Mouse (Mus musculus) heart, embryonic 14.5 days (tissue): ENCODE data around the gene Ceacam1. TPM values are rescaled to one million over a fixed set of nuclear protein-coding genes. Genes with fewer than 3 reads are reported as not detected.
A peak's percentile ranks its signal among the peaks of the same experiment; 100 is the strongest.

Experiments used
- ATAC-seq: fragments of 200-750 bp; cut with Nextera tagmentation; 2 replicates; pipeline ENCODE4 v1.8.0; 2017; ENCODE audit warnings: low read depth, moderate TSS enrichment; ENCODE audit not compliant: insufficient number of reproducible peaks, insufficient read depth, low FRiP score
- H3K27ac ChIP-seq, 2 experiments: fragments of 200-500 bp in 1 of 2; fragments of 300-500 bp in 1 of 2; sonication (generic) in 1 of 2; replicated peaks in 1 of 2; 2 replicates each; pipeline ENCODE4 v1.5.1; 2012 to 2014; ENCODE audit warnings: low read depth in 2 of 2, low read length in 2 of 2, control low read depth in 1 of 2, mild to moderate bottlenecking in 1 of 2, mixed read lengths in 1 of 2; ENCODE audit not compliant: control insufficient read depth in 1 of 2, insufficient read depth in 1 of 2
- H3K27me3 ChIP-seq: fragments of 300-500 bp; sonication (generic); 2 replicates; pipeline ENCODE4 v1.6.1; 2014; ENCODE audit warnings: mild to moderate bottlenecking, low read length, control low read depth; ENCODE audit not compliant: control insufficient read depth, insufficient read depth
- H3K36me3 ChIP-seq: fragments of 300-500 bp; sonication (generic); 2 replicates; pipeline ENCODE4 v1.6.1; 2014; ENCODE audit warnings: mild to moderate bottlenecking, control low read depth, low read length, mixed read lengths; ENCODE audit not compliant: control insufficient read depth, insufficient read depth
- H3K4me1 ChIP-seq, 2 experiments: fragments of 200-500 bp in 1 of 2; fragments of 300-500 bp in 1 of 2; sonication (generic) in 1 of 2; 2 replicates each; pipeline ENCODE4 v1.6.1; 2012 to 2014; ENCODE audit warnings: low read length in 2 of 2, control low read depth in 1 of 2, mixed read lengths in 1 of 2; ENCODE audit not compliant: control insufficient read depth in 2 of 2, insufficient read depth in 2 of 2
- H3K4me2 ChIP-seq: fragments of 300-500 bp; sonication (generic); 2 replicates; pipeline ENCODE4 v1.6.1; 2014; ENCODE audit warnings: mild to moderate bottlenecking, low read length
- H3K4me3 ChIP-seq, 2 experiments: fragments of 200-500 bp in 1 of 2; fragments of 300-500 bp in 1 of 2; sonication (generic) in 1 of 2; 2 replicates each; pipeline ENCODE4 v1.5.1; 2012 to 2014; ENCODE audit warnings: low read length in 2 of 2, mild to moderate bottlenecking in 2 of 2, control low read depth in 1 of 2, low read depth in 1 of 2, moderate library complexity in 1 of 2; ENCODE audit not compliant: control insufficient read depth in 1 of 2, insufficient read depth in 1 of 2
- H3K9ac ChIP-seq: fragments of 300-500 bp; sonication (generic); 2 replicates; pipeline ENCODE4 v1.6.1; 2014; ENCODE audit warnings: mild to moderate bottlenecking, low read length
- H3K9me3 ChIP-seq: fragments of 300-500 bp; sonication (generic); 2 replicates; pipeline ENCODE4 v1.6.1; 2016; ENCODE audit warnings: low read length, control low read depth; ENCODE audit not compliant: control insufficient read depth
- WGBS: fragments of 180-500 bp; shearing (Covaris S2); extraction: QIAGEN DNeasy Blood & Tissue Kit; methylation state at CpG from one replicate; pipeline ENCODE4 v1.1.7; 2014; 5-methylcytosine and 5-hydroxymethylcytosine counted together
- polyA plus RNA-seq: library from polyadenylated mRNA; unstranded; fragments of >200 nt; fragmentation: Nextera tagmentation; extraction: Ambion mirVana; gene quantifications from 2 replicates; pipeline ENCODE4 v1.2.1, GENCODE M21; 2014

Gene Ceacam1
- polyA plus RNA-seq, 1 experiment from 2014 or later, result 4.5 TPM

DNA sequence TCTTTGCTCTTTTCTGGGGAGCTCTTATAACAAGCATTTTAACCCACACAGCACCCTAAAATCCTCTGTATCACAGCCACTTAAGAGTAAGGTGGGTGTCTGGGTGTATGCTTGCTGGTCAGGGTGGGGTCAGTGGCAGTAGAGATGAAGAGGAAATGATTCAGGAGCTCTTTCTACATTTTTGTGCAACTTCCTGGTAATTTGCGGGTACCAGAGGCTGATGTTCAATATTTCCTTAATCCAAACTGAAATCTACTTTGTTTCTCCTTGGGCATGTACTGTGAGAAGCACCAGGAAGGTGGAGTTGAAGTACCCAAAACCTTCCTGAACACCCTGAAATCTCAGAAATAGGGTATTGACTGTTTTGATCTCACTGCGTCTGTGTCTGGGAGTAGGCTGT, 40.7 kb downstream of the Ceacam1 start:
- no peaks in the 10 kb centered on the region for H3K4me1 ChIP-seq
- 0 out of 4 replicates have a peak overlapping the region, but pooled peaks of 1 of the 2 experiments have one; percentile 17 for H3K27ac ChIP-seq
- no peak for ATAC-seq
- H3K36me3 ChIP-seq, result no peaks in the 10 kb centered on the region
- no peaks in the 10 kb centered on the region for H3K9me3 ChIP-seq
- H3K27me3 ChIP-seq, result no peaks in the 10 kb centered on the region
- no peak overlapping the region for H3K4me3 ChIP-seq
- H3K4me2 ChIP-seq, result no peak overlapping the region
- no peak overlapping the region for H3K9ac ChIP-seq
- WGBS, result 76% methylated on average over 2 of the region's 2 CpGs

DNA sequence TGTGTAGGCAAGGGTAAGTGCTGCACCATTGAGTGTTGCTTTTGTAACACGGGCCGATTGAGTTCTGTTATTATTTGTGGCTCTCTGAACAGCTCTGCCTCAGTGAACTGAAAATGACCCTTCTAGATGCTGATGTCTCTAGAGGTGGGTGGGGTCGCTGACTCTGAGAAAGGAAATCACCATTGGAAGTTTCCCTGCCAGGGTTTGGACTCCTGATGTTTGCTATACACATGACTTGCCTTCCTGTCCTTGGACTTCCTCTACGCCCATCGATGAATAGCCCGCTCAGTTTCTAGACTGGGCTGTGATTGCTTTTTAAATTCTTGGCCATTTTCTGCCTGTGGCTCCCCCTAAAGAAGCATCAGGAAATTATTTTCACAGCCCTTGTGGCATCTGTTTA, 41.2 kb downstream of the Ceacam1 start:
- Histone ChIP-seq H3K27ac (0 out of 4 replicates have a peak overlapping the region, but pooled peaks of 1 of the 2 experiments have one; percentile 17), H3K9ac (no peak overlapping the region), H3K27me3 (no peaks in the 10 kb centered on the region), H3K4me2 (no peak overlapping the region), H3K36me3 (no peaks in the 10 kb centered on the region), H3K4me1 (no peaks in the 10 kb centered on the region), H3K4me3 (no peak overlapping the region), H3K9me3 (no peaks in the 10 kb centered on the region)
- no peak for ATAC-seq
- 66% methylated on average over 6 of the region's 6 CpGs for WGBS

DNA sequence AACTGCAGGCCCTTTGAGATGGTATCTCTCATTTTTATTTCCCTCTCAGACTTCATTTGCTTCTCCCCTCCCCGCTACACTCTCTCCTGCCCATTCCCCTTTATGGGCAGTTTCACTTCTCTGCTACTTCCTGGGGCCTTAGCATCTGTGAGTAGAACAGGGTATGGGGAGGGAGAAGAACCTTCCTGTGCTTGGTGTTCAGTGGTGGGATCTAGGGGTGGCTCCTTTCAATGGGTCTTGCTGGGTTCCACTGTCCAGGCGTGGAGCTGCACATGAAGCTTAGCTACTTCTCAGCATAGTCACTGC, 41.9 kb downstream of the Ceacam1 start:
- Histone ChIP-seq H3K4me2 (no peak overlapping the region), H3K9me3 (no peaks in the 10 kb centered on the region), H3K36me3 (no peaks in the 10 kb centered on the region), H3K27ac (no peak overlapping the region), H3K4me3 (no peak overlapping the region), H3K9ac (no peak overlapping the region), H3K4me1 (no peaks in the 10 kb centered on the region), H3K27me3 (no peaks in the 10 kb centered on the region)
- WGBS, result 82% methylated on average over 2 of the region's 2 CpGs
- no peak for ATAC-seq

DNA sequence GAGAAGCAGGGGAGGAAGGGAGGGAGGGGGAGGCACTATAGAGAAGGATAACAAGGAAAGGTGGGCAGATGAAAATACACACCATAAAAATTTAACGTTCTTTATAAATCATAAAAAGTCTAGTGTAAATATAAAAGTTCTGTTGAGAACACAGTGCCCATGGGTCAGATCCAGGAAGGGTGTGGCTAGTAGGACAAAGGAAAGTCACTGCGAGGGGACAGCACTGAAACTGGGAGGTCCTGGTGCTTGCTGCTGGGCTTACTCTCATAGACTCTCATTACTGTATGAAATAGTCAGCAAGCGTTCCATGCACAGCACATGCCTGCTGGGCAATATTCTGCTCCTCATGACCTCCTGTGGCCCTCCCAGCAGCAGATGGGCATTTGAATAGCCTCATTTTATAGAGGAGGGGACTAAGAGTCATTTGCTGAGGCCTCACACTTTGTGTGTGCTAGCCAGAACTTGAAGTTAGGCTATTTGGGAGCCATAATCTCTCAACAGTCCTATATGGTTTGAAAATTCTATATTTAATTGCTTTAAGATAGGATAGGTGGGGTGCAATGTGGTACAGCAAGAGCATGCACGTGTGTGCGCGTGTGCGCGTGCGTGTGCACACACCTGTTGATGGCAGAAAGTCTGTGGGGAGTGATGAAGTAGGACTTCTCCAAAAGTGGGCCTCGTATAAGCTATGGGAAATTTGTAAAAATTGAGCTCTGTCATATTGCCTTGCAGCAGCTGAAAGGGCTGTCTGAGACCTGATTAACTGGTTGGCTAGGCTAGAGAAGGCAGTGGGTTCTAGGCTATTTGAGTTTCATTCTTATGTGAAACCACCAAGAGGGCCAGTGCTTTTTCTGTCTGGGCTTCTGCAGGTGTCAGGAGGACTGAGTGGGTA, 42.5 kb downstream of the Ceacam1 start:
- 84% methylated on average over 10 of the region's 10 CpGs for WGBS
- no peak overlapping the region for H3K4me2 ChIP-seq
- H3K4me1 ChIP-seq, result no peaks in the 10 kb centered on the region
- H3K9ac ChIP-seq, result no peak overlapping the region
- no peaks in the 10 kb centered on the region for H3K9me3 ChIP-seq
- no peak overlapping the region for H3K27ac ChIP-seq
- H3K36me3 ChIP-seq, result no peaks in the 10 kb centered on the region
- no peaks in the 10 kb centered on the region for H3K27me3 ChIP-seq
- H3K4me3 ChIP-seq, result no peak overlapping the region
- no peak for ATAC-seq

DNA sequence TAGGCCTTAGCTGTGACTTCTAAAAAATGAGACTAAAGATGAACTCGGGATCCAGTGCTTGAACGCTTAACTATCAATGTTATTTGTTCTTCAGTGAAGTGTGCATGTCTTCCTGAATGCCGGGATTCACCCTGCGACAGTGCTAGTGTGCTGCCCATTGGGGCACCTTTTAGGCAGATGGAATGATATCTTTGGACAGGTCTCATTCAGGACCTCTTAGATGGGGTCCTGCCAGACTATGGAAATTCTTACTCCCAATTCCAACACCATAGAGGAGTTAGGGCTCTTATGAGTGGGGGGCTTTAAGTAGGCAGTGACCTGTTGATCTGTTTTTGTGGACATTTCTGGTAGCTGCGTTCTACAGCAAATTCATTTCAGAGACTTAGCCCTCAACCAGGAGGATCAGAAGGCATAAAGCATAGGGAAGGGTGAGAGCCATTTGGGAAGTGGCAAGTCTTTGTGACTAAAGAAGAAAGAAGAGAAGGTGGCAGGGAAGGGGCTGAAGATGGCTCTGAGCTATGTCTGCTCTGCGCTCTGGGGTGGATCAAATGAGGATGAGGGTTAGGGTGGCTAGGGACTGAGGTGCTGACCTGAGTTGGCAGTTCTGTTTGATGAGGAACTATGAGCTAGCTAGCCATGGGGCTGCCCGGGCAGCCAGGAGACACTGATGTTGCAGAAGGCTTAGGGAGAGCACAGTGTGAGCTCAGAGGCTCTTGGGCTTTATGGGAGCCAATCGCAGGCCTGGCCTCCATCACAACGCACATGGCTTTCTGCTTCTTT, 43.4 kb downstream of the Ceacam1 start:
- Histone ChIP-seq H3K9ac (no peak overlapping the region), H3K4me2 (no peak overlapping the region), H3K4me3 (no peak overlapping the region), H3K27me3 (no peaks in the 10 kb centered on the region), H3K36me3 (no peaks in the 10 kb centered on the region), H3K9me3 (no peaks in the 10 kb centered on the region), H3K4me1 (no peaks in the 10 kb centered on the region), H3K27ac (no peak overlapping the region)
- ATAC-seq, result no peak
- 85% methylated on average over 9 of the region's 9 CpGs for WGBS

DNA sequence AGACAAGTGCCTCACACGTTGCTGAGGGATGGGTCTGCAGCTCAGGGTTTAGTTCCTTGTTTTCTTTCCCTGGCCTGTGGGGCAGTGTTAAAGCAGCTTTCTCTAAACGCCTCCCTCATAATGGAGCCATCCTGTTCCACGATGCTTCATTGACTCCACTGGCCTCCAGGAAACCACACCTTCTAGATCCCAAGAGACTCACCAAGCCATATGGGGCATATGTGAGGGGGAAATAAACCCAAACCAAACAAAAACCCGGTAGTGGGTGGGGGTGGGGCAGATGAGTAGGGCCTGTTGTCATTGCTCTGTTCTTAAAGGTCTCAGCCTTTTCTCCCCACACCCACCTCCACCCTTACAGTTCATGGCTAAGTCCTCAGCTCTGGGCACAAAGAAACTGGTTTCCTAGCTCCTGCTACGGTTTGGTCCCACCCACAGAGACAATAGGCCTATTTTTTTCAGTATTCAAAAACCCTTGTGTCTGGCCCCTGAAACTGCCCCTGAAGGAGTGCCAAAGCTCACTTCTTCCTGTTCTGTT, 44.3 kb downstream of the Ceacam1 start:
- H3K4me3 ChIP-seq, result no peak overlapping the region
- H3K27me3 ChIP-seq, result no peaks in the 10 kb centered on the region
- 22% methylated on average over 5 of the region's 5 CpGs for WGBS
- H3K4me1 ChIP-seq, result no peaks in the 10 kb centered on the region
- peak overlapping the region in 1 of 2 experiments; percentile 41; a peak in 2 of 4 replicates for H3K27ac ChIP-seq
- H3K9me3 ChIP-seq, result no peaks in the 10 kb centered on the region
- no peak overlapping the region for H3K4me2 ChIP-seq
- peak; percentile 50; the same call in 1 of the 2 replicates for ATAC-seq
- H3K9ac ChIP-seq, result no peak overlapping the region
- no peaks in the 10 kb centered on the region for H3K36me3 ChIP-seq

DNA sequence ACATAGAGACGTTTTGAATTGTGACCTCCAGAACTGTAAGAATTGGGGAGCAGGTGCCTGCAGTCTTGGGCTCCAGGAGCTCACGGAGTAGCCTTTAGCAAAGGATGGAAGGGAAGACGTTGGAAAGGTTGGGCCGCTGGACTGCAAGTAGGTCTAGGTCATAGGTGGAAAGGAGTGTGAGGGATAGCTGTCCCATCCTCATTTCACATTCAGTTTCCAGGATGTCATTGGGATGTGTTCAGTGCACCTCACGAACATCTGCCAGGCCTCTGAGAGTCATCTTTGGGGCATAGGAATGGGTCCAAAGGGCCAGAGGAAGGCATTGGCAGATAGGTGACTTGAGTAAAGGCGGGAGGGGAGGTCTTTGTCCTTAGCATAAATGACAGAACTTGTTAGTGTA, 45.0 kb downstream of the Ceacam1 start:
- H3K9ac ChIP-seq, result no peak overlapping the region
- 79% methylated on average over 6 of the region's 6 CpGs for WGBS
- no peaks in the 10 kb centered on the region for H3K27me3 ChIP-seq
- H3K9me3 ChIP-seq, result no peaks in the 10 kb centered on the region
- H3K27ac ChIP-seq, result no peak overlapping the region; a peak in 1 of 4 replicates
- ATAC-seq, result no peak
- H3K4me2 ChIP-seq, result no peak overlapping the region
- no peak overlapping the region for H3K4me3 ChIP-seq
- no peaks in the 10 kb centered on the region for H3K36me3 ChIP-seq
- no peaks in the 10 kb centered on the region for H3K4me1 ChIP-seq
